Mouse (Mus musculus) CD4-positive helper T cell, adult 2 months (primary cell): ENCODE data around the gene Kcnd2.

Source experiments
- DNase-seq: peaks from one replicate; pipeline ENCODE4 v3.0.0-alpha.2; 2012; ENCODE audit warnings: low read depth, missing footprints, low spot score

Kcnd2 gene

DNA sequence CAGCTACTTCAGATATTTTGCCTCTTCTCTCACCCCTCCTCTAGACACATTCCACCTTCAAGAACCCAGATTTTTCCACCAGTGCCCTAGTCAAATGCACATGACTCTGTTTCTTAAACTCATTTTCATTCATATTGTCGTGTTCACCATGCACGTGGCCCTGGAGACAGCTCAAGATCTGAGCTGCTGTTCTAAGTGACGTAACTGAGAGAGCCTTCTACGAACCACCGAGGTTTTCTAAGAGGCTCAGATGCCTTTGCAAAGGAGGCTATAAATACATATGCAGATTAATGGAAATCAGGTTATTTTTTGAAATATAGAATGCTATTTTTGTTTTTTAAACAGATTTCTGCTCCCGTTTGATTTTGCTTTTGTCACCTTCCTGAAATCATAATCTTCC lies 202.9 kb downstream of the Kcnd2 start:
- DNase-seq, result no peak

DNA sequence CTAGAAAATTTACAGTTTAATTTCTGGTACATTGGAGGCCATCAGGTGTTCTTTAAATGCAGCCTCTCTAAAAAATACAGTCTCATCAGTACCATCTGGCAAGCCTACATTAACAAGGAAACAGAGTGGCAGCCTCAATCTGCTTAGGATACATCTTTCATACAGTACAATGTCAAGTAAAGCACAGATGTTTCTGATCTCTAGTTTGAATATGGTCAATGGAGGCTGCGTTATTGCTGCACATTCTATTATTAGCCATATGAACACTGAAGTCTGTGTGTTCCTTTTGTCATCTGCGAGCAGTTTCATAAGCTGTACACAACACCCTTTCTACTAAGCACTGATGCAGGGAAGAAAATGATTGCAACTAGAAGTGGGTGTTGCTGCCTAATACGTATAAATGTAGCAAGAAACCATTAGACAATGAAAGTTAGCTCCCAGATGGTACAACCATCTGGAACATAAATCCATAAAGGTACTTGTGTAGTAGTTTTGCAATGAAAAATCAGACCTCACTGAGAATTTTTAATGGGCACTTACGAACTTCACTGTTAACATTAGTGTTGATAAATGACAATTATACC lies 209.0 kb downstream of the Kcnd2 start:
- no peak for DNase-seq

DNA sequence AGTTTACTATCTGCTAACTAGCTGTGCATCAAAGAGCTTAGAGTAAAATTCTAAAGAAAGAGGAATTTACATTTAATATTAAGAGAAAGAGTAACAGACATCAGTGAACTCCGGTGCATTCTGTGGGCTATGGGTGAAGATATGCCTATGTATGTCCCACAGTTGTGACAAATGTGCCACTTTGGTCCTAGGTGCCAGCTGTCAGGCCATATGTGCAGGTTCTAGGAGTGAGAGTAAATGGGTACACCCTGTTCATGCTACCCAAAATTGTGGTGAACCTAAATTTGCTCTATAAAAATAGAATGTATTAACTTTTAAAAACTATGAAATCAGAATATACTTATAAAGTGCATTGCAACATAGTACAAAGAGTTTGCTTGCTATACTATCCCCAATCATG lies 215.8 kb downstream of the Kcnd2 start:
- DNase-seq, result no peak

DNA sequence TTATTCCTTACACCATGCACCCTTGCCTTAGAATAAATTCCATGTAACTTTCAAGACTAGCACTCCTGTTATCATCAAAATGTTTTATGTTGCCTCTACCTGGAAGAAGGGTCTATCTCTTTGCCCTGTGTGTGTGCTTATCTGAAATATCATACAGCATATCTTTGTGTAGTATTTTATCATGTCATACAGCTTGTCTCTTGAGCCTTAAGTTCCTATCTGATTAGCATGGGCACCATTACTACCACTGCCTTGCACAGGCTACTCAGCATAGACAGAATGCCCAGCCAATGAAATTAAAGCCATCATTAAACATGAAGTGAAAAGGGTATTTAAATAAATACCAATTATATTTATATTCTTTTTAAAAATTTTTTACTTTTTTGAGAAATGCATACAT lies 249.4 kb downstream of the Kcnd2 start:
- no peak for DNase-seq

DNA sequence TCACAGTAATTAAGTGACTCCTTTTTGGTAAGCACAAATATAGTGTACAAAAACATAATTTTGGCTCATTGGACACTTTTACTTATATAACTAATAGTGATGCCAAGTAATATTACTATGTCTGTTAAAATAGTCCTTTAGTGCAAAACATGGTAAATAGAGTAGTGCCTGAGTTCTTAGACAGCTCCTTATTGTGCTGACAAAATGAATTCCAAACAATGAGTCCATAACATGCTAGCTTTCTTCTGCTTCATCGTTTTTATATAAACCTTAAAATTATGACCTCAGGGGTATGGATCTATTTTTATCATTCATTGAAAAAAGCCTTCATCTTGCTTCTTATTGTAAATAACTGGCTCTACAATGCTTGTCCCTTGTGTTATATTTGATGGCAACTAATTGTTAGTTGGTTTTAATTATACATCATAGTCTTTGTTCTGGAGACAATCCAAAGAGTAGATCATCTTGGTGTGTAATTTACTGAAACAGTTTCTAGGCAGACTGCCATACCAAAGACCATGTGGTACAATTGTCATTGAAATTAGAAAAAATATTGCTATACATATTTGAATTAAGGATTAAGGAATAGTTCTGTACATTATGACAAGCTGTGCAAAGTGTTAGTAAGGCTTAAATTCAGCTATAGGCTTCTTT lies 256.7 kb downstream of the Kcnd2 start:
- no peak for DNase-seq

DNA sequence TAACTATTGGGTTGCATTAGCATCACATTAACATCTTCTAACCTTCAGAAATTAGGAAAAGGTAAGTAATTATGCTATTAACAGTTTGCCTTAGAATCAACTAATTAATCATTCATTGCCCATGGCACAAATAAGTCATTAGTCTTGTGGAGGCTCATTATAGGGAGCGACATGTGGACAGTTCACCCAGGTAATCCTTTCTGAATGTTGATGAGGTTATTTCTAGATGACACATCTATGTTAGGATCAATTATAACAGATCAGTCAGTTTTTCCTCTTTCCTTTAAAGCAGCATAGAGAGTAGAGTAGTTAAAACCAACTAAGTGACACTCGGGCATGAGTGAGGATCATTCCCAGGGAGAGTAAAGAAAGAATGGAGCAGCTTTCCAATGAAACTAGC lies 267.4 kb downstream of the Kcnd2 start:
- no peak for DNase-seq

DNA sequence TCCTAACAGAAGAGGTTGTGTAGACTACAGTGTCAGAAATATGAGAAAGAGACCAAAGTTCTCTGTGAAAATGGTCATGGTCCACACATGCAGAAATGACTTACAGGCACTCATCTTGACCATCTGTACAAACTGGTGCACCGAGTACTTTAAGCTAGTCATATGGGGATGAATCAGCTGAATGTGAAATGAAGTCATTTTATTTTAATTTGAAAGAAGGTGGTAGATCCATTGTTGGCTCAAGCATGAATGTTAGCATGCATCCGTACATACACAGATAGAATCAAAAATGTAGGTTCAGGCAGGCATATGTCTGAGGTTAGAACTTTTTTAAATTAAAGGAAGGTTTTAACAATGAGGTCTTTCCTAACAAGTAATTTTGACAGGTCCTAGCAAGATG lies 273.2 kb downstream of the Kcnd2 start:
- no peak for DNase-seq

DNA sequence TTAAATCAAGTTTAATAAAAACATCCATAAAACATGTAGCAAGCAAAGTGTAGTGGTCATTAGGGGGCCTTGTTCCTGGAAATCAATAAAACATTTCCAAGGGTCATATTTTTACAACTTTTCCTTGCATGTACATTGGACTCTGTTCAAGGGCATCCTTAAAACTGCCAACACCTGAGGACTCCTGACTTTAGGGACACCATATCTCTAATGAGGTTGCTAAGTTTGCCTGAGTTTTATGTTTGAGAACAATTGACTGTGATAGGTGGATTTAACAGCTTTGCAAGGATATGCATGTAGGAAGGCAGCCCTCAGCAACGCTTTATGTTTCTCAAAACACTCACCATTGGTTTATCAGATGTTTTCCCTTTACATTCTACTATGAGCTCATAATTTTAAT lies 287.6 kb downstream of the Kcnd2 start:
- DNase-seq, result no peak

DNA sequence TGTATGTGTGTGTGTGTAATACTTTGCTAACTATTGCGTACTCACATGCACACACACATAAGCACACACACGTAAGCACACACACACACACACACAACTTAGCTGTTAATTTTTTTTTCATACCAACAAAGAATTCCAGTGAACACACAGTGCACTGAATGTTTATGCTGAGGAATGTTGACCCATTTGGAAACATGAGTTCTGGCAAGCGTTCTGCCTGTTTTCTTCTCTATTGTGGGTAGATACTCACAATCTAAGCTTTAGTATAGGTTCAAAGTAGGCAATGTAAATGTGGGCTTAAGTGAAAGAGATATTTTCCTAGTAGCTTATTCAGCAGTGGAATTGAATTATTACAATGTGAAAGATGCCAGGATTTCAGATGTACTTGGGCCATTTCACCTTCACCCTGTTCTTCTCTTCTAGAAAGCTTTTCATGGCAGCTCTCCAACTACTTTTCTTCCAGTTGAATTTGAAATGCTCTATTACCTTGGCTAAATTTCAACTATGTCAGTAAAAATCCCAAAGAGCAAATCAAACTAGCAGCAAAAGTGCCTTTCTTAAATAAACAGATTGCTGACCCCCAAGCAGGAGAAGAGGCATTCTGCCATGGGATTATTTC lies 295.4 kb downstream of the Kcnd2 start:
- no peak for DNase-seq

DNA sequence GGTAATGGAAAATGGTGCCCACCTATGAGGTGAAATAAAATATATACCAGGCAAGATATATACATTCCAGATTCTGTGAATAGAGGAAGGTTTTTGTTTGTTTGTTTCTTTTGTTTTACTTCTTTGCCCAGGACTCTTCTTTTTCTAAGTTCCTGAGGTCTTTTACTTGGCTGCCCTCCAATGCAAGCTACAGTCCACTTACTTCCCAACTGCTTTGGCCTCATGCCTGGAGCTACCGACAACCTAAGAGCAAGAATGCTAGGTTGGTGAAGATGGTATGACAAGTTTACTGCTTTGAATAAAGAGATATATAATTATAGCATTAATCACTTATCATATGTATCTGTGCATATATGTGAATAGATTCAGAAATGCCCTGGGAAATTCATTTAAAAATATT lies 305.0 kb downstream of the Kcnd2 start:
- DNase-seq, result no peak

DNA sequence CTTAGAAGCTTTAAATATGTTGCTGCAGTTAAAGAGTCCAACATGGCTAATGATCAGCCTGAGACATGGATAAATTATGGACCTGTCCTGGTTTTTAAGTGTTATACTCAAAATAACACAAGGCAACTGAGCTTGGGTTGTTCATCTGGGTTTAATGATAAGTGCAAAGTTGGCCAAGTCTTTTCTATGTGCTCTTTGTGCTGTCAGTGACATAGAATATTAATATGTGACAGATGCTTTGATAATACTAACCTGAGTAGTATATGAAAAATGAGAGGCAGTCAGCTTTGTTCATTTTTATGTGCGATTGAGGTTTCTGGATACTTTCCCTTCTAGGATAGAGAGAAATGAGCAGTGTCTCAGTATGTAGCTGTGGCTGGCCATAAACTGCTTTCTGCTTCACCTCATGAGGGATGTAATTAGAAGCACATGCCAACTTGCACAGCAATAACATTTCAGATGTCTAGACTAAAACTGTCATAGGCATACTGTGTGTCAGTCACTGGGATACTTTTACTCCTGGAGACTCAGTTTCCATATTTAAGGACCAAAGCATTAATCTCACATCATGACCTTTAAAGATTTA lies 312.3 kb downstream of the Kcnd2 start:
- no peak for DNase-seq

DNA sequence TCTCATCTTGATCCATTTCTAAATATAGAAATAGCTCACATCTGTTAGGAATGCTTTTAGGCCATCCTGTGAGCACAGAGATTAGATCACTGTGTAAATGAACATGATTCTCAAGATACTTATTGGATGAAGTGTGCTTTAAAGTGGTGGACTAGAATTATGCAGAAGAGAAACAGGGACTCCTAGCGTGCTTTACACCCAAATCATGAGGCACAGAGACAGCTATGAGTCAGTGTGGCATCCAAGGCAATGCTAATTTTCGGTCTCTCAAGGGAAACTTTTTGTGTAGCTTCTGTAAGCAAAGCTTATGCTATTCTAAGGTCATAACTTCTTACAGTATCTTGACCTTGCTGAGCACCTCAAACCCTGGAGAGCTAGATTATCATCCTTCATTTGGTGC lies 318.7 kb downstream of the Kcnd2 start:
- DNase-seq, result no peak

DNA sequence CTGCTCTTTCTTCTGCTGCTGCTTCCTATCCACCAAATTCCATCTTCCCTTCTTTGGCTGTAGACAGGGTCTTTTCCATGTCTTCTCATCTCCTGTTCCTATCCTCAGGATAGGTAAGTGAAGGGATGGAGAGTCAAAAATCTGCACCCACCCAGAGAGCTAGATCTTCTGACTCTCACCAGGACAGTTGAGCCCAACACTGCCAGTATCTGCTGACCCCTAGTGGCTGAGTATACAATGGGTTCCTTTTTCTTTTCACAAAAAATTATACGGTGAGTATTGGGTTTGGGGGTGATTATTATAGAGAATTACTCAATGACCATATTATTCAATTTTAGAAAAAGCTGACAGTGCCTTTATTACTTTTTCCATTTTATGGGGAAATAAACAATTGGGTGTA lies 319.5 kb downstream of the Kcnd2 start:
- no peak for DNase-seq

DNA sequence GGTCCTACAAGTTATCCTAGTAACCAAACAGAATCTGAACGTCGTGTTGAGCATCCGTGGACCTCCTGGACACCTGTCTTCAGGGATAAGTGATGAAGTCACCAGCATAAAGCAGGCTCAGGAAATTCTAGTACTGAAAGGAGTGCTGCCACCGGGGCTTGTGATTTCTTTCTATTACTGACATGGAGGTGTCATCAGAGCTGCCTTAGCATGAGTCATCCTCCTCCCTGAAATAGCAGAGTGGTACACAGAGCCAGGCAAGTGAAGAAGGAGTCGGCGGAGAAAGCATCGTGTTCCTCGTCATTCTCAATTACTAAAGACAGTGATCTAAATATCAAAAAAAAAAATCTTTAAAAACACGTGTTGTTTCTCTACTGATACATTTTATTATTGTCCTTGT lies 336.2 kb downstream of the Kcnd2 start:
- no peak for DNase-seq

DNA sequence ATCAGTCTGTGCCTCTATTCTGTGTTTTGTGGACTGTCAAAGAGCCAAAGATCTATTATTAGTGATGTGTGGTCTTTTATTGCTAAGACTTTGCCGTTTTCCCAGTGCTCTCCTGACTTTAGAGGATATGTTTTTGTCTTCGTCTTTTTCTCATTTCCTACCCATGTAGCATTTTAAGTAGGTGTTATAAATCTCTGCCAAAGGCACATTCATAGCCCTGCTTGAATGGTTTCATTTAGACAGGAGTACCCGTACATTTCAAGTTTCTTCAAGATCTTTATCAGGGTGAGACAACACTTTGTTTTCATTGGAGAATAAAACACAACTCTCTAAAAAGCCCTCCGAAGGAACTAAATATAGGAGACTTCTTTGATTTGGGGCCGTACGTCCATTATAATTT lies 355.7 kb downstream of the Kcnd2 start:
- no peak for DNase-seq

DNA sequence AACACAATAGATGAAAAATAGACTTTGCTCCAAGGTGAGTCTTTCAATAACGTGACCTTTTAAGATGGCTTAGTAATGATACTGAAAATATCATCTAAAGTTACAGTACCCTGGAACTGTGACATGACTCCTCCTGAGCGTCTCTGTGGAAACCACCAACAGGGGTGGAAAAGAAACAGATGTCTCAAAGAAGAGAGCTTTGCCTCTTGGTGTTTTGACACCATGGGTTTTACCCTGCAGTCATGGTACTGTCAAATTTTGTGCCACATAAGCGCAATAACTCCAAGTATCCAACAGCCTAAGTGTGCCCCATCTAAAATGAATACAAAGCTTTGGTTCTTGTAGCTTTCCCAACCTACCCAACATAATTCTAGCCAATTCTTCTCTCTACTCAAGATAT lies 374.9 kb downstream of the Kcnd2 start:
- no peak for DNase-seq

DNA sequence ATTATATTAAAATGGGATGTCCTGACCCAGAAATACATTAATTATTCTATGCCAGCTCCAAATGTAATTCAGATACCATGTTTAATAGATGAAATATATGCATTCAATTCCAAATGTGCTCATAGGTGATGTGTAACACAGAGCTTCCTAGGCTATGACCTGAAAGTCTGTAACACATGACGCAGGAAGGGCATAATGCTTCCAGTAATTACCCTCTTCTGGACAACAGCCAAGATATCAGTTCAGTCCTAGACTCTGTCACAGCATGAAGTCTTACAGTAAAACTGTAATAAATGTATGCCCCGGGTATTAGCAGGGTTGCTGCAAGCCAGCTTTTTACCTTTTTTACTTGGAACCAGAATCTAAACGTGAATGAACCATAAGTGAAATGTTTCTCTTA lies 382.1 kb downstream of the Kcnd2 start:
- DNase-seq, result no peak

DNA sequence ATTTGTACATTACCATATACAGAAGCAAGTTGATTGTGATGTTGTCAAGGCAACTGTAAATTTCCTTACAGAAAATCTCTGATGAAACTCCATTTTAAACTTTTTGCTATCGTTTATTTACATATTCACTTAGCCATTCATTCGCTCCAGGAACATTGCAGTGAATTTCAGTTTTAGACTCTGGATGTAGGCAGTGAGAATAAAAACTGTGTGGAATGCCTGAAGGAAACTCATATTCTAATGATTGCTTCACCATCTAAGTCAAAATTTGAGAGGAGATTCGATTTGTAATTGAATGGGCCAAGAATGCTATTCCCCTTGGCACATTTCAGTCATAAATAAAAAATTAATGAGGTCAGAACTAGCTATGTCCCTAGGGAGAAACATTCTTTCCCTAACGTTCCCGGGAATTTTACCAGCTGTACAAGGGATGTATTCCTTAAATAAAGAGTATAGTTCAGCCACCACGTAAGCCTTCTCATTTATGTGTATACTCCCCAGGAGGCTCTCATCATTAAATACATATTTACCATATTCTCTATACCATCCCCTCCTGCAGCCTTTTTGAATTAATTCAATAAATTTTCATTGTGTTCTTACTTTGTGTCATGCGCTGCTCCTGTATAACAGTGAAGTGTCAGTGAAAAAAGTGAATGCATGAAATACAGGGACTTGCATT lies 394.2 kb downstream of the Kcnd2 start:
- no peak for DNase-seq

DNA sequence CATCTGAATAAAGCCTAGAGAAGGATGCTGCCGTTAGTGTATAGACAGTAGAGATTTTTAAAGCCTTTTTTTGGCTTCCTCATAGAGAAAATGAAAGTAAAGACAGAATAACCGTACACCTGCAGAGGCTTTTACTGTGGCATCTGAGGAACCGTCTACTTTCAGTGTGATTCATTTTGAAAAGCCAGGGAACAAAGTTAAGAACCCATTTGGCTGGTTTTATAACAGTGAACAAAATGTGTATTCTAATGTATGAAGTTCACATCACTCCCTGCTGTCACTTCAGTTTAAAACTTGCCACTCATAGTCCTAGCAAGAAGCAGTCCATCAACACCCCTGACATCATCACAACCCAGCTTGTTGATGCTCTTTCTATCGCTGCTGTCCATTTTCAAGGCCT lies 414.7 kb downstream of the Kcnd2 start:
- no peak for DNase-seq

DNA sequence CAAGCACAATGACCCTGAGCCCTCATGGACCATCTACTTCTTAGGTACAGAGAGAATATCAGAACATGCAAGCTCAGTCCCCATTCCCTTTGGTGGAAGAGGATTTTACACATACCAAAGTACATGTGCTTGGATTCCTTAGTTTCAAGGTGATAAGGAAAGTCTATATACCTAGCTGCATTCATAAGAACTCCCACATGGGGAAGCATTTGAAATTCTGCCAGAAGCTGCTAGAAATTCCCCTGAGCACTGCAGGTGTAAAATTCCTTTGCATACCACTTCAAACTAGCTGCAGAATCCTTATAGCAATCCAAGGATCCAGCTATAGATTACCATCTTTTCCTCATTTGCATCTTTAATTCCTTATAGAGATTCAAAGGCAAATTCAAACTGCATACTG lies 440.4 kb downstream of the Kcnd2 start:
- no peak for DNase-seq

DNA sequence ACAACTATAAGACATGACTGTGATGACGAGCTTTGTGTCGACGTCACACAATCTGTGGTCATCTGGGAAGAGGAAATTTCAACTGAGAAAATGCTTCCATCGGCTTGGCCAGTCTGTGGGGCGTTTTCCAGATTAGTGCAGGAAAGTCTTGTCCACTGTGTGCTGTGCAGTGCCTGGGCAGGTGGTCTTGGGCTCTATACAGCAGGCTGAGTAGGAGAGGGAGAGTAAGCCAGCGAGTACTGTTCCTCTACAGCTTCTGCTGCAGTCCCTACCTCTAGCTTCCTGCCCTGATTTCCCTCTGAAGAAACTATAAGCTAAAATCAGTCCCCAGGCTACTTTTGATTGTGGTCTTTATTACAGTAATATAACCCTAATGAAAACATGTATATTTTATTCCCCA lies 448.8 kb downstream of the Kcnd2 start:
- no peak for DNase-seq

DNA sequence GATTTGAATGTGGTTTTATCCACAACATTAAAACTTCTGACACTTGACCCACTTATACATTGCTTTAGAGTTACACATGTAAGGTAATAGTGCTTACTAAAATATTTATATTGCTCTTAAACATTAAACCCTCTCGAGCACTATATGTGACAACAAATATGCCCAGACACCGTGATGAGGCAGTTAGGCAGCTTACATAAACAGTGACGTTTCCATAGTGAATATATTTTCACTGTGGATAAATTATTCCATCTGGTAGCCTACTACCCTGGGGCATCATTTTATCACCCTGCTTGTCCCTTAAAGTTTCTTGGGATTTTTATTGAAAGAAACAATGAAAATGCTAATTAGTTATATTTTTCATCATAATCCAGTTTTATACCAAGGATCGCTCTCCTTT lies 449.3 kb downstream of the Kcnd2 start:
- no peak for DNase-seq

DNA sequence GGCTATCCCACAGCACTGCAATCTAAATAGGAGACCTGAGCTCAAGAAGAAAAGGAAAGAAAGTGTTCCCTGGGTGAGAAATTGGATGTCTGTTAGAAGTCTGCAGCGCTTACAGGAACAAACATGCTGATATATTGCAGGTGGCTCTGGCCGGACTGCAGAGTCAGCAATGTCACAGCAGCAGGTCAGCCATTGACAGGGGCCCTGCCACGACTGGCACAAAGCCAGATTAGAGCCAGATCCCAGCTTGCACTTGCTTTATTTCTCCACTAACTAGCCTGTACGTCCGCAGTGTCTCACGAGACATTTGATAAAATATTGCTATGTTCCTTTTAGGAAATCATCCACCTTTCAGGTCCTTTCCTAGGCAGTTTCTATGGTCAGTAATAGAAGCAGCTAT lies 468.9 kb downstream of the Kcnd2 start:
- no peak for DNase-seq
